Mouse (Mus musculus) central nervous system, embryonic 18 days (tissue): ENCODE results near the gene Olfr855. TPM values are rescaled to one million over a fixed set of nuclear protein-coding genes. Genes with fewer than 3 reads are reported as not detected.

Experiments
- polyA plus RNA-seq: library from polyadenylated mRNA; depleted of rRNA; stranded (reverse); fragments of >200 nt; gene quantifications from 2 replicates; pipeline ENCODE4 v1.2.3, GENCODE M21; 2012; rRNA removed

Gene Olfr855
- not detected in 2 replicates for polyA plus RNA-seq

GRCm38 (mm10) chr9:19582317-19582716 is at the start of gene Olfr855:
Gene Olfr855, plus strand, starts transcription at chr9:19582617.

GRCm38 (mm10) chr9:19540976-19541375 is 41.4 kb upstream of the Olfr855 start, which contains the start of gene Olfr853:
Gene Olfr853, minus strand, starts transcription at chr9:19541076.

GRCm38 (mm10) chr9:19567282-19567681 is 15.1 kb upstream of the Olfr855 start, which contains the start of gene Olfr854:
Gene Olfr854, minus strand, starts transcription at chr9:19567382.

GRCm38 (mm10) chr9:19621843-19622822 is 39.7 kb downstream of the Olfr855 start, which contains the start of gene Zfp317:
Gene Zfp317, plus strand, starts transcription at chr9:19622102.

Other genes starting within 250 kb of the Olfr855 start
- not detected in 2 replicates for gene Olfr845, start 246.2 kb upstream of the Olfr855 start, polyA plus RNA-seq
- not detected in 2 replicates for gene Olfr846, start 218.6 kb upstream of the Olfr855 start, polyA plus RNA-seq
- gene Olfr847, start 203.9 kb upstream of the Olfr855 start, polyA plus RNA-seq = not detected in 2 replicates
- gene Olfr849, start 142.4 kb upstream of the Olfr855 start, polyA plus RNA-seq = not detected in 2 replicates
- not detected in 2 replicates for gene Olfr850, start 104.4 kb upstream of the Olfr855 start, polyA plus RNA-seq
- not detected in 2 replicates for gene Olfr851, start 89.3 kb upstream of the Olfr855 start, polyA plus RNA-seq
- not detected in 2 replicates for gene Olfr853, start 41.5 kb upstream of the Olfr855 start, polyA plus RNA-seq
- gene Olfr854, start 15.2 kb upstream of the Olfr855 start, polyA plus RNA-seq = not detected in 2 replicates
- 31.7 and 33.6 TPM in 2 replicates for gene Zfp317, start 39.5 kb downstream of the Olfr855 start, polyA plus RNA-seq
- gene Olfr857, start 126.8 kb downstream of the Olfr855 start, polyA plus RNA-seq = 0.04 and 0.06 TPM in 2 replicates
- gene Olfr58, start 197.7 kb downstream of the Olfr855 start, polyA plus RNA-seq = not detected in 2 replicates
- gene Olfr859, start 222.3 kb downstream of the Olfr855 start, polyA plus RNA-seq = 0.04 and 0.05 TPM in 2 replicates